Comparison of ENCODE assay signal across 12 mouse cellular contexts in the genomic region with DNA sequence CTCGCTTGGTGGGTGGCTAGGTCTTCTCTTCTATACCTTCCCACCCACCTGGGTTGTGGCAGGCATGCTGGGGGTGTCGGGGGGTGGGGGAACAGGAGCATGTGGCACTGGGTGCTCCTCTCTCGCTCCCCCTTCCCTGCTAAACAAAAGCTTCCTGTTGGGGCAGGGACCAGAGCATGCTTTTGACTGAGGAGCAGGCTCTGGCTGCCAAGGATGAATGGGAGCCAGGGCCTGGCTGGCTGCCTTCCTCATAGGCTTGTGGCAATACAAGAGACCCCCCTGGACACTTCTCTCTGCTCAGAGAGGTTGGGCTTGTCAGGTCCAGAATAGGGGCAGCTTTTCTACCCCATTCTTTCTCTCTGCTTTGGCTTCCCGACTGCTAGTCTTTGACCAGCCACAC. TPM values are rescaled to one million over a fixed set of nuclear protein-coding genes. Genes with fewer than 3 reads are reported as not detected.
A peak's percentile ranks its signal among the peaks of the same experiment; 100 is the strongest.
DNase-seq lines count a peak whose midpoint lies in the region; ATAC-seq and TF ChIP-seq lines count a peak whose summit lies in the region.
"Had no signal": no experiment of that assay in that cellular context is flagged by ENCODE, and none has a peak within 500 bp of the region (broad histone marks: within the 10 kb centered on the region; RNA-seq: fewer than 3 reads in every experiment).

No protein-coding gene starts in this region.

- peaks cover 12% of the 10 kb centered on the region for H3K4me1 ChIP-seq in cerebellum, adult 2 months (ENCODE audit: control insufficient read depth, insufficient read depth, low read length)
- no peaks in the 10 kb centered on the region for H3K4me1 ChIP-seq in hindbrain, postnatal 0 days (ENCODE audit: insufficient read depth, low read length)
- H3K4me1 ChIP-seq in intestine, embryonic 15.5 days (replicated peaks): 0 out of 2 replicates have a peak, but pooled peaks cover 2% of the 10 kb centered on the region

- no peak overlapping the region for H3K4me2 ChIP-seq in hindbrain, postnatal 0 days (ENCODE audit: low read depth, low read length)
- H3K4me2 ChIP-seq in intestine, embryonic 15.5 days (replicated peaks): no peak overlapping the region

- H3K36me3 ChIP-seq in hindbrain, postnatal 0 days (ENCODE audit: insufficient read depth, low read length): no peaks in the 10 kb centered on the region
- no peaks in the 10 kb centered on the region for H3K36me3 ChIP-seq in intestine, embryonic 15.5 days

- H3K9me3 ChIP-seq in hindbrain, postnatal 0 days (ENCODE audit: low read length): no peaks in the 10 kb centered on the region
- no peaks in the 10 kb centered on the region for H3K9me3 ChIP-seq in intestine, embryonic 15.5 days

- H3K4me3 ChIP-seq in left cerebral cortex, adult 2 months: no peak overlapping the region
- no peak overlapping the region for H3K4me3 ChIP-seq in cerebellum, adult 2 months (replicated peaks; ENCODE audit: insufficient read depth, low read depth, low read length)
- H3K4me3 ChIP-seq in hindbrain, postnatal 0 days (ENCODE audit: low read length): no peak overlapping the region
- H3K4me3 ChIP-seq in intestine, embryonic 15.5 days (replicated peaks): no peak overlapping the region

- H3K27me3 ChIP-seq in cerebellum, adult 2 months (ENCODE audit: control insufficient read depth, insufficient read depth, low read length): no peaks in the 10 kb centered on the region
- no peaks in the 10 kb centered on the region for H3K27me3 ChIP-seq in hindbrain, postnatal 0 days (ENCODE audit: insufficient read depth, low read length)
- H3K27me3 ChIP-seq in intestine, embryonic 15.5 days (replicated peaks): no peaks in the 10 kb centered on the region; the same call in 1 of the 2 replicates

- no peak for TF ChIP-seq POLR2A in cerebellum, adult 2 months (IDR thresholded peaks at IDR 0.05; ENCODE audit: borderline replicate concordance, insufficient read depth, low read length)

- no peak for TF ChIP-seq CTCF in left cerebral cortex, adult 2 months (IDR thresholded peaks at IDR 0.05)
- no peak for TF ChIP-seq CTCF in cerebellum, adult 2 months (IDR thresholded peaks at IDR 0.05; ENCODE audit: borderline replicate concordance, insufficient read depth, low read depth, low read length)
- no peak for TF ChIP-seq CTCF in hindbrain, postnatal 0 days (IDR thresholded peaks at IDR 0.05; ENCODE audit: low read depth)

- no peak overlapping the region for H3K27ac ChIP-seq in left cerebral cortex, adult 2 months
- no peak overlapping the region for H3K27ac ChIP-seq in cerebellum, adult 2 months (ENCODE audit: insufficient read depth, low read length)
- no peak overlapping the region for H3K27ac ChIP-seq in hindbrain, postnatal 0 days
- no peak overlapping the region for H3K27ac ChIP-seq in intestine, embryonic 15.5 days

- WGBS in cerebellum, adult 2 months: 40% methylated on average over 4 of the region's 4 CpGs
- WGBS in hindbrain, postnatal 0 days: 34% methylated on average over 4 of the region's 4 CpGs
- 64% methylated on average over 4 of the region's 4 CpGs for WGBS in intestine, embryonic 15.5 days

- intact Hi-C loops in left cerebral cortex, postnatal 4 days (cut with DNase I): no loop called here
- intact Hi-C loops in left cerebral cortex, adult 2 months (cut with DNase I): no loop called here

- peak; percentile 13 for DNase-seq in cerebellum, adult 11-12 months
- DNase-seq in left cerebral cortex, postnatal 4 days: peak; percentile 93
- DNase-seq in left cerebral cortex, adult 2 months (ENCODE audit: extremely low spot score in 1 of 2, low spot score in 2 of 2): no peak
- peak; percentile 33 to 48 for DNase-seq in cerebellum, adult 2 months
- DNase-seq in hindbrain, postnatal 0 days (ENCODE audit: low spot score): peak; percentile 85
- DNase-seq in adrenal gland, postnatal 10 days: no peak
- DNase-seq: adrenal gland, adult 8-10 months; kidney, adult 2 months had no signal

- ATAC-seq in cerebellum, adult (ENCODE audit: insufficient number of reproducible peaks, low FRiP score, low TSS enrichment): no peak
- peak; percentile 72 for ATAC-seq in hindbrain, postnatal 0 days
- no peak for ATAC-seq in intestine, embryonic 15.5 days

- H3K9ac ChIP-seq in hindbrain, postnatal 0 days (replicated peaks; ENCODE audit: low read length): no peak overlapping the region
- H3K9ac ChIP-seq in intestine, embryonic 15.5 days: no peak overlapping the region

RNA-seq across cellular contexts. Expression of a gene that starts 39.3 kb away (rescaled TPM):
- total RNA-seq in left cerebral cortex, postnatal 4 days (2021): not detected
- not detected for total RNA-seq in left cerebral cortex, adult 2 months (2021)
- polyA plus RNA-seq in cerebellum, adult 2 months (2012; rRNA removed): not detected in 2 replicates
- total RNA-seq in hindbrain, postnatal 0 days (2014; rRNA removed): not detected in 2 replicates
- polyA plus RNA-seq in hindbrain, postnatal 0 days (2015; fragmentation: Nextera tagmentation; extraction: Ambion mirVana): not detected in 2 replicates
- total RNA-seq in adrenal gland, postnatal 10 days (2021): not detected
- not detected in 2 replicates for polyA plus RNA-seq in intestine, embryonic 15.5 days (2015; fragmentation: Nextera tagmentation; extraction: Ambion mirVana)
- total RNA-seq: adrenal gland, adult 8-10 months; left cerebral cortex, adult 18-20 months had no signal
- polyA plus RNA-seq: embryonic facial prominence, embryonic 11.5 days; kidney, adult 2 months had no signal

RNA-seq across cellular contexts. Expression of a gene that starts 58.1 kb away (rescaled TPM):
- 10 to 100 TPM; 15.4 to 17.4 TPM for total RNA-seq in left cerebral cortex, postnatal 4 days (2021)
- total RNA-seq in left cerebral cortex, adult 2 months (2021): 10 to 100 TPM; 12.8 to 17.8 TPM
- polyA plus RNA-seq in cerebellum, adult 2 months (2012; rRNA removed): 41.0 and 47.4 TPM in 2 replicates
- total RNA-seq in hindbrain, postnatal 0 days (2014; rRNA removed): 12.4 and 14.2 TPM in 2 replicates
- 21.8 and 25.1 TPM in 2 replicates for polyA plus RNA-seq in hindbrain, postnatal 0 days (2015; fragmentation: Nextera tagmentation; extraction: Ambion mirVana)
- 10 to 100 TPM; 44.1 to 47.5 TPM for total RNA-seq in adrenal gland, postnatal 10 days (2021)
- polyA plus RNA-seq in intestine, embryonic 15.5 days (2015; fragmentation: Nextera tagmentation; extraction: Ambion mirVana): 106 and 127 TPM in 2 replicates

Comparison
In these comparisons a context has a peak if more than half of its experiments do, and no peak if none do; other contexts are left out.
1. DNase-seq: peak in cerebellum, adult 11-12 months (single experiment), left cerebral cortex, postnatal 4 days (single experiment), cerebellum, adult 2 months (2 of 2) and hindbrain, postnatal 0 days (single experiment); none in left cerebral cortex, adult 2 months (0 of 2) and adrenal gland, postnatal 10 days (single experiment).